Mouse (Mus musculus): ENCODE results near the gene Dnal1.

Gene Dnal1

GRCm38 (mm10) chr12:84128576-84128975 is 14.4 kb downstream of the Dnal1 start:
- DNase-seq: no peak

GRCm38 (mm10) chr12:84129931-84130330 is 15.8 kb downstream of the Dnal1 start:
- DNase-seq: no peak

- no peak for DNase-seq
Observed at GRCm38 (mm10) chr12:84132265-84132664, 18.1 kb downstream of the Dnal1 start.

DNA sequence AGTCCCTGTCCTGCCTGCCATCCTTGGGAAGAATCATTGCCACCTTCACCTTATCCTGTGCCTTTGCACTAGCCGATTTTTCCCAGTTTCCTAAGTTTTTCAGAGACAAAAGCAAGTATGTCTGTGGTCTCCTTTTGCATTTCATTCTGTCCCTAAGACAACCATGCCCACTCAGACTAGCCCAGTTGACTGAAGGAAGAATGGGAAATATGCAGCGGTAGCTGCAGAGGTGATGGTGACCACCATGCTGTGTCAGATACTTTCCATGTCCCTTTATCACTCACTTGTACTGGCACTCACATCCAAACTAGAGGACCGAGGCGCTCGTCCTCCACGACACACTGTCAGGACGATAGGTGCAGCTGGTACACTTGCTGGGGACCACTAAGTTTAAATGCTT is 23.0 kb downstream of the Dnal1 start:
- no peak for DNase-seq

GRCm38 (mm10) chr12:84140135-84140534 is 26.0 kb downstream of the Dnal1 start:
- DNase-seq: no peak

GRCm38 (mm10) chr12:84141271-84141670 is 27.1 kb downstream of the Dnal1 start:
- DNase-seq: no peak

DNA sequence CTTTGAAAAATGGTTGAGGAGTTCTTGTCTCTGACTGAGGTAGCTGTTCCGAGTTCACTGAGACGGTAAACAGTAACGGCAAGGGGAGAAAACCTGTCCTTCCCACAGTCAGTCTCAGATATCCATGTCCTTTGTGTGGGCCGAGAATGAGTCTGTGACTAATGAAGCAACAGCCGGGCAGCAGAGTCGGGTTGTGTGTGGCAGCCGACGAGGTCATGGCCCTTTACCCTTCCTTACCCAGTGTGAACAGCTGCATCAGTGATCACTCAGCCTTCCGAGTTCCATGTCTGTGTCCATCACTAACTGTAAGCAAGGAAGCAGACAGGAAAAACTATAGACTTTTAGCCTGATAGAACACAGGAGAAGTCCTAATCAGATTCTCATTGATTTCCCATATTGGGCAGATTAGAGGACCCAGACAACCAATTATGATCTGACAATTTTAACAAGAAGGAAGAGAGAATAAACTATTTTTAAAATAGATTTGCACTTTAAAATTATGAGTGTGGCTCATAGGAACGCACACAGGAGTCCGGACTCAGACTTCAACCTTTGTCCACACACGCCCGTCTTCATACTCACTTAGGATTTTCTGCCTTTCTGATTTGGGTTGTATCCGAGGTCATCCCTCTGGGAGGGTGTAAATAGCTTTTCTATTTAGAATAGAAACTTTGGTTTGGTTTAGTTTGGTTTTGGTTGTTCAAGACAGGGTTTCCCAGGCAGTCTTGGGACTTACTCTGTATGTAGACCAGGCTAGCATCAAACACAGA is 28.3 kb downstream of the Dnal1 start:
- DNase-seq: no peak

DNA sequence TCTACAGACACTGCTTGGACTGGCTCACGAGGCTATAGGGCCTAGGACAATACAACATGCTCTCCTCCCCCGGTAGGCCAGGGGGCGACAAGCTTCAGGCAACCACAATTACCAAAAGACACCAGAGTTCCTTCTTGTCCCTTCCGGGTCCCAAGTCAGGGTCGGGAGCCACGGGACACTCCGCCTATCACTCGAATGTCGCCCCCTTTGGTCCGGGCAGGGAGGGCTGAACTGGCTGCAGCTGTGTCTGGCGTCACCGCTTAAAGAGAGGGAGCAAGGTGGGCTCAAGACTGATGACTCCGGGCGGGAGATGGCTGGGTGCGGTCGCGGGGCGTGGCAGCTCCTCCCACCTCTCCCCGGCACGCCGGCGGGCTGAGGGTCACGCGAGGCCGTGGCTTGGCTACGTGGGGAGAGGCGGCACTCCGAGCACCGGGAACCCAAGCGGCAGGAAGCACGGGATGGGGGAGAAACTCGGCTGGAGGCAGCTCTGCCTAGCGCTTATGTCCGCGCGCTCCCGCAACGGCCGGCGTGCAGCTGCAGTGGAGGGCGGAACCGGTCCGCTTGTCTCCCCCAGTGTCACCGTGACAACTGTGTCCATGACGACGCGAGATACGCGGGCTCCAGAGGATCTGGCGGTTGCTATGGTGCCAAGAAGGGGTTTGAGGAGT is 33.9 kb downstream of the Dnal1 start, which contains the start of gene Pnma1:
Pnma1 (minus strand) TSS at position 536 of the 668 bp plus-strand sequence.
- DNase-seq: peak; percentile 46 to 57

DNA sequence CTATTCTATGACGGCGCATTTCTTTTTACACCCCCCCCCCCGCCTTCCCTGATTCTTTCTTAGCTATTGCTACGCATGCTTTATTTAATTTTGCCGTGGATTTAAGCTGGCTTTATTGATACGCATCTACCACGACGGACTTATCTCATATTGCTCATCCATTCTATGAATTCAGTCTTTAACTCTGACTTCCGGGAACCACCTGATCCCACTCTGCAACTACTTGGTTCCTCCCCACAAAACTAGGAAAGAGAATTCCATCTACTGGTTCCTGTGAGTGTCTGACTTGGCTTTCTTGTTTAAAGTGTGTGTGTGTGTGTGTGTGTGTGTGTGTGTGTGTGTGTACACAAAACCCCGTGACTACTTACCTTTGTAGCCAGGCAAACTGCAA is 34.5 kb downstream of the Dnal1 start:
- no peak for DNase-seq

GRCm38 (mm10) chr12:84149971-84150370 is 35.8 kb downstream of the Dnal1 start:
- no peak for DNase-seq

DNA sequence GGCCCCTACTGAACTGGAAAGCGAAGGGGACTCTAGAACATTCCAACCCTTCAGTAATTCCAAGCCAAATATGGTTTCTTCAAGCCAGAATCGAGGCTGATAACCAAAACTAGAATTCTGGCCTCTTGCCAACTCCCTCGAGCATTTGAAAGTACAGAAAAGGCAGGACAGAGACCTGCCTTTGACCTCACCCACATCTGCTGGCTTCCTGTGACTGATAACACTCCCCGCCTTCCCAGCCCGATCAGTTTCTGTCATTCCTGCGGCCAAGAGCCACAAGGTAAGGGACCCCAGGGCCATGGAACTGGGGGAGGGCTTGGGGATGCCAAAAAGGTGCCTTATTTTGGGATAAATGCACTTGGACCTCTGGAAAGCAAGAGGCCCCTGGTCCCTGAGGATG is 36.8 kb downstream of the Dnal1 start:
- no peak for DNase-seq

GRCm38 (mm10) chr12:84151911-84152310 is 37.7 kb downstream of the Dnal1 start:
- no peak for DNase-seq

DNA sequence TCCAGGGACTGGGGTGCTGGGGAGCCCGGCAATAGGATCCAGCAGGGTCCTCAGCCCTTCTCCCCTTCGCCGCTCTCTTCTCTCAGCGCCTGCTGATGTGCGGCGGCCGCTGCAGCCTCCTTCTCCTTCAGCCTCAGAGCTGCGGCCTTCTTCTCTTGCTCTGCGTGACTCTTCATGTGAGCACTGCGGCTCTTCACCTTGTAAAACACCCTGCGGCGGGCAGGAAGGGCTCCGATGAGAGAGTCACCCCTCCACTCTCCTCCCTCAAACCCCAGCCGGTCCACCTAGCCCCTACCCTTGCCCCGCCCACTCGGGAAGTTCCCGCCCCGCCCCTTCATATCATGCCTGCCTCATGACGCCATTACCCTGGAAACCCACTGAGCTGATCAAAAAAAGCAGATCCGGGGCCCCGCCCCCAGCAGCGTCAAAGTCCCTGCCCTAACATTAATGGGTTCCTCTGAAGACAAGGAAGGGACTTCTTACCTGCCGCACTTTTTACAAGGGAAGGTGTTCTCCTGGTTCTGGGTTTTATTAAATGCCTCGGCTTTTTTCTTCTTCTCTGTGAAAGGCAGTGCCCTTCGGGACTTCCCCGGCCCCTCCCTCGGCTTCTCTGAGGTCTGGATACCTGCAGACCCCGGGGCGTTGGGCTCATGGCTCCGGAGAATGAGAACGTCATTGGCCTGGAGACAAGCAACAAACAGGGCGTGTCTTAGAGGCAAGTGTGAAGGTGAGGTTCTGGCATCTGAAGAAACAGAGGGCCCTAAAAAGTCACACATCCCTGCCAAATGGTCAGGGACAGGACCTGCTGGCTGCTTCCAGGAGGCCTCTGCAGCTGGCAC is 38.4 kb downstream of the Dnal1 start:
- no peak for DNase-seq

- DNase-seq: no peak
Observed at GRCm38 (mm10) chr12:84153414-84153813, 39.2 kb downstream of the Dnal1 start.

DNA sequence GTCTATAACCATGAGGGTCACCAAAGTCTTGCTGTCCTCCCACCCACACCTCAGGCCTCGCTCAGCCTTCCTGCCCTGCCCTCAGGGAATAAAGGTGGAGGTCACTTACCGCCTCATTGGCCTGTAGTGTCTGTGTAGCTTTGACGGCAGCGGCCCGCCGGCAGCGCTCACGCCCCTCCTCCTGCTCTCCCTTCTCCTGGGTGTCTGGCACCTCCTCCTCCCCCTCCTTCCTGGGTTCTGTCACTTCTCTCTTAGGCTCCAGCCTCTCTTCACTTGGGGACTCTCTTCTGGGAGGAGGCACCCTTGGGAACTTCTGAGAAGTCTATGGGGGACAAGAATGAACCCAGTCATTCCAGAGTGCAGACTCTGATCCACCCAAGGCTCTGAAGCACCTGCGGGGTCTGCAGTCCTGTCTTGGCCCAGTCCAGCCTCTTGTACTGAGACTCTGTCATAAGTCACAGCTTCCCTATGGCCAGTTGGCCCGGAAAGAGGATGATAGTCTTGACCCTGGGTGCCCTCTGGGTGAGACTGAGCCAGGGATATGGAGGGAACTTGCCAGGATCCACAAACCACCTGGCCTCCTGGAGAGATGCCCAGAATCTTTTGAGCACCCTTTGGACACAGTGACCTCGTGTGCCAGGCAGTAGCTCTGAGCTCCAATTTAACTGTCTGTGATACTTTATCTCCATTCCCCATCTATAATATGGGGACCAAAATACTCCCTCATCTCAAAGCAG is 40.8 kb downstream of the Dnal1 start:
- no peak for DNase-seq

DNA sequence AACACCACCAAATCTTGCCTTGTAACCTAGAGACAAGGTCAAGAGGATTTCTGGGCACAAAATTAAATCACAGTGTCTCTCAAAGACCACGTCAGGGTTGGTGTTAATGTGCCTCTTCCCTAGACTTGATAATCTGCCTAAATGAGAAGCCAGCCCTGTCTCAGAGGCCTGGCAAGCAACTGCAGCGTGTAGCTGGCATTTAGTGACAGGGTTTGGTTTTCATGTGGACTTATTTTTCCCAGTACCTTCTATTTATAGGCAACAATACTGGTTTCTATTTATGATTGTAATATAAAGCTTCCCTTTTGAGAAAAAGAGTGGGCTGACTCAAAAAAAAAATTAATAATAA is 41.3 kb downstream of the Dnal1 start:
- DNase-seq: no peak

GRCm38 (mm10) chr12:84156210-84156609 is 42.0 kb downstream of the Dnal1 start:
- DNase-seq: no peak

DNA sequence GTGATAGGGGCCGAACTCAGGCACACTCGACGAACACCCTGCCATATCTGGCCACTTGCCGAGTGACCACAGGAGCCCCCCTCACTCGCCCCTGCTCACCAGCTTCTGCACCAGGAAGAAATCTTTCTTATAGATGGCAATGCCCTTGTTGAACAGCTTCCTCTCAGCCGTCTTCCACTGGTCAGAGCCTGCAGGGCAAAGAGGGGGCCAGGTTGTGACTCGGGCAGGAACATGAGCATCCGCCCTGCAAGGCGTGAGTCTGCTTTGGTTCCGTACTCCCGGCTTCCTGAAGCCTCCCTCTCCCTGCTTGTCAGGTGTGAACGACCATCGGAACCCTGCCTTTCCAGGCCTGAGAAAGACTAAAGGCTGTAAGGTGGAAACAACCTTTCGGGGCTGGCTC is 44.0 kb downstream of the Dnal1 start:
- DNase-seq: no peak

- no peak for DNase-seq
Observed at GRCm38 (mm10) chr12:84160491-84160890, 46.3 kb downstream of the Dnal1 start.

DNA sequence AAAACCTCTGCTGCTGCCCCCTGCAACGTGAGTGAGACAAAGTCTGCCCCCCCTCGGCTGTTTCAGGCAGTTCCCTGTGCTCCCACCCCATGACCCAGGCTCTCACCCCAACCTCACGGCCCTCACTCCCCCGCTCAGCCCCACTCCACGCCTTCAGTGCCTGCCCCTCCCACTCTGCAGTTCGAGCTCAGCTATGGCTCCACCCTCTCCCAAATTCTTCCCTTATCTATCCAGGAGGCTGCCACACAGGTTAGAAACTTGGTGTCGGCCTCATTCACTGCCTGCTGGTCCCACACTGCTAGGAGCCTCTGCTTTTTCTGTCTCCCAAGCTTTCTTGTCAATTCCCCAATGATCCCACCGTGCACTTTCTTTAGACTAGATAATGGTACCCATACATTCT is 47.0 kb downstream of the Dnal1 start:
- DNase-seq: no peak

DNA sequence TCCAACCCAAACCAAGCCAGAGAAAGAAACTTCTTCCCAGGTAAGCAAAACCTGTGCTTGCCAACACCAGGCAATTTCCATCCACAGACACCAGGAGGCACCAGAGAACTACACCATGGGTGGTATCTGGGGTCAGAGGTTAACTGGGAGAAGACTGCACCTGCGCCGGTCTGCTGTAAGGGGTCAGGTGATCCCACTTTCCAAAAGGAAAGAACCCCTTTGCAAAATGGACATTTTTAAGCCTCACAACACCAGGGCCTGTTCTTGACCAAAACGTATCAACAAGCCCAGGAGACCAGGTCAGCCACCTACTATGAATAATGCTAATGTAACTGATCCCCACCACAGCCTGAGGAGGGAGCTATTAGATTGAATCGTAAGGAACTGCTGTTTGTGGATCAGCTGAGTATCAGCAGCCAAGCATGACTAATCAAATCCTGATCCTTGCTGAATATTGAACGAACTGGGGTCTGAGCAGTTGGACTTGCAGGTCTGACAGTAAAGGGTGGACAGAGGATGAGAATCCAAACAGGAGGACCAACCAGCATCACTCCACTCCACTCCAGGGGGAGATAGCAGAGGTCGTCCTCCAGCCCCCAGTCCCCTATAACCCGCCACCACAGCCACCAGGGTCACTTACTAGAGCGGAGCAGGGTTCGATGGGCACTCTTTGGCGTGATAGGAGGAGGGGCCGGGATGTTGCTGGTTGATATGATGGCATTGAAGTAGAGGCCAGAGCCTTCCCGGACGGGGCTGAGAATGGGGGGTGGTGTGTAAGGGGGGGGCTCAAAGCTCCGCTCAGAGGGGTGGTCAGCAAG is 47.7 kb downstream of the Dnal1 start:
- DNase-seq: no peak

GRCm38 (mm10) chr12:84163133-84163532 is 49.0 kb downstream of the Dnal1 start:
- peak in 1 of 2 experiments; percentile 65 for DNase-seq

Measured in spleen, adult 18-20 months (tissue).